ENCODE assay signal across 11 mouse cellular contexts in genomic region chr15:95767825-95768224, GRCm38 (mm10). TPM values are rescaled to one million over a fixed set of nuclear protein-coding genes. Genes with fewer than 3 reads are reported as not detected.
DNase-seq lines count a peak whose midpoint lies in the region; ATAC-seq and TF ChIP-seq lines count a peak whose summit lies in the region.
"Had no signal": no experiment of that assay in that cellular context is flagged by ENCODE, and none has a peak within 500 bp of the region (broad histone marks: within the 10 kb centered on the region; RNA-seq: fewer than 3 reads in every experiment).

No protein-coding gene starts in this region.

- no peak overlapping the region for H3K4me2 ChIP-seq in kidney, embryonic 15.5 days
- H3K4me2 ChIP-seq: embryonic facial prominence, embryonic 12.5 days had no signal

- no peaks in the 10 kb centered on the region for H3K4me1 ChIP-seq in kidney, adult 2 months (ENCODE audit: control insufficient read depth, insufficient read depth, low read length)
- no peaks in the 10 kb centered on the region for H3K4me1 ChIP-seq in kidney, embryonic 15.5 days
- H3K4me1 ChIP-seq: embryonic facial prominence, embryonic 12.5 days had no signal

- H3K9me3 ChIP-seq in kidney, embryonic 15.5 days (replicated peaks), result no peaks in the 10 kb centered on the region
- H3K9me3 ChIP-seq: embryonic facial prominence, embryonic 12.5 days had no signal

- no peaks in the 10 kb centered on the region for H3K27me3 ChIP-seq in kidney, adult 2 months (replicated peaks; ENCODE audit: control insufficient read depth, insufficient read depth, low read length)
- H3K27me3 ChIP-seq in kidney, embryonic 15.5 days, result no peaks in the 10 kb centered on the region
- H3K27me3 ChIP-seq: embryonic facial prominence, embryonic 12.5 days had no signal

- no peaks in the 10 kb centered on the region for H3K36me3 ChIP-seq in kidney, adult 2 months (ENCODE audit: control insufficient read depth, insufficient read depth, low read length)
- no peaks in the 10 kb centered on the region for H3K36me3 ChIP-seq in kidney, embryonic 15.5 days
- H3K36me3 ChIP-seq: embryonic facial prominence, embryonic 12.5 days had no signal

- TF ChIP-seq CTCF in kidney, adult 2 months (conservative IDR thresholded peaks at IDR 0.05; ENCODE audit: insufficient read depth, insufficient read length, low read depth, low read length), result peak; percentile 52

- no peak overlapping the region for H3K27ac ChIP-seq in kidney, adult 2 months (ENCODE audit: insufficient read depth, low read depth, low read length)
- H3K27ac ChIP-seq in kidney, embryonic 15.5 days, result no peak overlapping the region
- H3K27ac ChIP-seq: embryonic facial prominence, embryonic 12.5 days had no signal

- DNase-seq in kidney, adult 2 months, result peak; percentile 44
- peak; percentile 38 for DNase-seq in 3T3-L1 (ENCODE audit: low read depth, low spot score)
- peak; percentile 36 to 38 for DNase-seq in B cell, adult 2 months
- peak; percentile 41 for DNase-seq in embryo, embryonic 11 days
- no peak for DNase-seq in urinary bladder, postnatal 36 days (ENCODE audit: low spot score in 2 of 2)
- no peak for DNase-seq in frontal cortex, postnatal 14 days (ENCODE audit: low spot score in 2 of 2)
- DNase-seq: heart, postnatal 14 days; spleen, adult 18-20 months had no signal

- no peak for TF ChIP-seq POLR2A in kidney, adult 2 months (IDR thresholded peaks at IDR 0.05; ENCODE audit: low read depth, low read length)

- no peak for ATAC-seq in kidney, embryonic 15.5 days (replicated peaks; ENCODE audit: low FRiP score)
- no peak for ATAC-seq in cerebellum, adult (ENCODE audit: insufficient number of reproducible peaks, low FRiP score, low TSS enrichment)

- no peak overlapping the region for H3K4me3 ChIP-seq in kidney, adult 2 months (ENCODE audit: insufficient read depth, low read depth, low read length)
- no peak overlapping the region for H3K4me3 ChIP-seq in kidney, embryonic 15.5 days (replicated peaks)
- H3K4me3 ChIP-seq: embryonic facial prominence, embryonic 12.5 days had no signal

- no peak overlapping the region for H3K9ac ChIP-seq in kidney, embryonic 15.5 days
- H3K9ac ChIP-seq: embryonic facial prominence, embryonic 12.5 days had no signal

- 65% methylated on average over 7 of the region's 7 CpGs for WGBS in kidney, adult 2 months
- 66% methylated on average over 7 of the region's 7 CpGs for WGBS in kidney, embryonic 15.5 days

RNA-seq across cellular contexts. Expression of gene Ano6, which starts 22.8 kb away (rescaled TPM):
- 40.3 and 47.0 TPM in 2 replicates for polyA plus RNA-seq in kidney, adult 2 months (2012; rRNA removed)
- polyA plus RNA-seq in kidney, embryonic 15.5 days (2015; fragmentation: Nextera tagmentation; extraction: Ambion mirVana), result 54.0 and 54.5 TPM in 2 replicates

Comparison
In these comparisons a context has a peak if more than half of its experiments do, and no peak if none do; other contexts are left out.
1. DNase-seq: peak in kidney, adult 2 months (single experiment), 3T3-L1 (single experiment), B cell, adult 2 months (2 of 2) and embryo, embryonic 11 days (single experiment); none in urinary bladder, postnatal 36 days (0 of 2) and frontal cortex, postnatal 14 days (0 of 2).